10 mouse cellular contexts compared by ENCODE assay signal in genomic region chr19:27509956-27510639, GRCm38 (mm10).
DNase-seq lines count a peak whose midpoint lies in the region; ATAC-seq lines count a peak whose summit lies in the region.
"Had no signal": no experiment of that assay in that cellular context is flagged by ENCODE, and none has a peak within 500 bp of the region (broad histone marks: within the 10 kb centered on the region; RNA-seq: fewer than 3 reads in every experiment).

No protein-coding gene starts in this region.

- H3K4me3 ChIP-seq in liver, embryonic 12.5 days, result no peak overlapping the region
- H3K4me3 ChIP-seq: lung, embryonic 15.5 days had no signal

- DNase-seq in Muller cell, postnatal 12 days (ENCODE audit: inconsistent ontology term), result peak; percentile 7
- peak; percentile 46 for DNase-seq in cerebellum, adult 11 months
- DNase-seq in frontal cortex, postnatal 14 days (ENCODE audit: low spot score in 2 of 2), result peak; percentile 38 to 50
- DNase-seq in left cerebral cortex, postnatal 10 days (ENCODE audit: extremely low spot score in 1 of 2, low spot score in 2 of 2), result peak; percentile 42 to 64
- DNase-seq in urinary bladder, postnatal 4 days (ENCODE audit: low spot score in 2 of 2), result no peak
- DNase-seq in spleen, postnatal 10 days (ENCODE audit: low spot score in 2 of 2), result no peak
- DNase-seq: kidney, postnatal 25 days; thymus, adult 2 months had no signal

- H3K4me1 ChIP-seq in liver, embryonic 12.5 days, result no peaks in the 10 kb centered on the region
- H3K4me1 ChIP-seq: lung, embryonic 15.5 days had no signal

- no peak overlapping the region for H3K27ac ChIP-seq in liver, embryonic 12.5 days
- H3K27ac ChIP-seq: lung, embryonic 15.5 days had no signal

- no peak overlapping the region for H3K4me2 ChIP-seq in liver, embryonic 12.5 days
- H3K4me2 ChIP-seq: lung, embryonic 15.5 days had no signal

- intact Hi-C loops in left cerebral cortex, postnatal 10 days (cut with DNase I), result no loop called here

- H3K36me3 ChIP-seq in liver, embryonic 12.5 days, result no peaks in the 10 kb centered on the region
- H3K36me3 ChIP-seq: lung, embryonic 15.5 days had no signal

- no peak overlapping the region for H3K9ac ChIP-seq in liver, embryonic 12.5 days
- H3K9ac ChIP-seq: lung, embryonic 15.5 days had no signal

- H3K9me3 ChIP-seq in liver, embryonic 12.5 days (replicated peaks), result no peaks in the 10 kb centered on the region
- H3K9me3 ChIP-seq: lung, embryonic 15.5 days had no signal

- no peaks in the 10 kb centered on the region for H3K27me3 ChIP-seq in liver, embryonic 12.5 days (replicated peaks)
- H3K27me3 ChIP-seq: lung, embryonic 15.5 days had no signal

- ATAC-seq in liver, embryonic 12.5 days, result no peak

- WGBS in liver, embryonic 12.5 days (ENCODE audit: insufficient replicate concordance), result 52% methylated on average over 6 of the region's 6 CpGs

Comparison
In these comparisons a context has a peak if more than half of its experiments do, and no peak if none do; other contexts are left out.
1. DNase-seq: peak in Muller cell, postnatal 12 days (single experiment), cerebellum, adult 11 months (single experiment), frontal cortex, postnatal 14 days (2 of 2) and left cerebral cortex, postnatal 10 days (2 of 2); none in urinary bladder, postnatal 4 days (0 of 2) and spleen, postnatal 10 days (0 of 2).